Mouse (Mus musculus) lung, postnatal 0 days (tissue): ENCODE measurements around the gene Tnfsf13. TPM values are rescaled to one million over a fixed set of nuclear protein-coding genes. Genes with fewer than 3 reads are reported as not detected.
A peak's percentile ranks its signal among the peaks of the same experiment; 100 is the strongest.

Source experiments
- ATAC-seq: fragments of 200-750 bp; cut with Nextera tagmentation; 2 replicates; pipeline ENCODE4 v1.8.0; 2017; ENCODE audit warnings: moderate library complexity
- DNase-seq: peaks from one replicate; pipeline ENCODE4 v3.0.0-alpha.2; 2016; ENCODE audit warnings: low spot score
- H3K27ac ChIP-seq: fragments of 300-500 bp; sonication (generic); 2 replicates; pipeline ENCODE4 v1.5.1; 2014; ENCODE audit warnings: antibody characterized with exemption, mild to moderate bottlenecking, low read length, mixed read lengths
- H3K27me3 ChIP-seq: fragments of 300-500 bp; sonication (generic); replicated peaks from 2 replicates; pipeline ENCODE4 v1.6.1; 2014; ENCODE audit warnings: low read length, mixed read lengths; ENCODE audit not compliant: insufficient read depth
- H3K36me3 ChIP-seq: fragments of 300-500 bp; sonication (generic); 2 replicates; pipeline ENCODE4 v1.6.1; 2014; ENCODE audit warnings: low read length, mixed read lengths; ENCODE audit not compliant: insufficient read depth
- H3K4me1 ChIP-seq: fragments of 300-500 bp; sonication (generic); 2 replicates; pipeline ENCODE4 v1.6.1; 2014; ENCODE audit warnings: antibody characterized with exemption, low read depth, low read length, mixed read lengths; ENCODE audit not compliant: insufficient read depth
- H3K4me2 ChIP-seq: fragments of 300-500 bp; sonication (generic); replicated peaks from 2 replicates; pipeline ENCODE4 v1.6.1; 2014; ENCODE audit warnings: low read depth, mild to moderate bottlenecking, low read length, moderate library complexity, mixed read lengths
- H3K4me3 ChIP-seq: fragments of 300-500 bp; sonication (generic); 2 replicates; pipeline ENCODE4 v1.5.1; 2014; ENCODE audit warnings: low read depth, low read length
- H3K9ac ChIP-seq: fragments of 300-500 bp; sonication (generic); replicated peaks from 2 replicates; pipeline ENCODE4 v1.6.1; 2014; ENCODE audit warnings: low read depth, mild to moderate bottlenecking
- H3K9me3 ChIP-seq: fragments of 300-500 bp; sonication (generic); 2 replicates; pipeline ENCODE4 v1.6.1; 2016; ENCODE audit warnings: low read length, mixed read lengths
- CTCF ChIP-seq: IDR thresholded peaks from 2 replicates; pipeline ENCODE4 v1.5.1; 2016; ENCODE audit warnings: antibody characterized with exemption, mild to moderate bottlenecking
- EP300 ChIP-seq: IDR thresholded peaks from 2 replicates; pipeline ENCODE4 v1.6.1; 2016; ENCODE audit warnings: antibody characterized with exemption, mild to moderate bottlenecking, control low read depth
- WGBS: fragments of 180-500 bp; shearing (Covaris S2); extraction: QIAGEN DNeasy Blood & Tissue Kit; methylation state at CpG from one replicate; pipeline ENCODE4 v1.1.7; 2014; 5-methylcytosine and 5-hydroxymethylcytosine counted together
- polyA plus RNA-seq: library from polyadenylated mRNA; unstranded; fragments of >200 nt; fragmentation: Nextera tagmentation; extraction: Ambion mirVana; gene quantifications from 2 replicates; pipeline ENCODE4 v1.2.1, GENCODE M21; 2015

The Tnfsf13 gene
- polyA plus RNA-seq, 1 experiment from 2014 or later = 4.4 TPM

DNA sequence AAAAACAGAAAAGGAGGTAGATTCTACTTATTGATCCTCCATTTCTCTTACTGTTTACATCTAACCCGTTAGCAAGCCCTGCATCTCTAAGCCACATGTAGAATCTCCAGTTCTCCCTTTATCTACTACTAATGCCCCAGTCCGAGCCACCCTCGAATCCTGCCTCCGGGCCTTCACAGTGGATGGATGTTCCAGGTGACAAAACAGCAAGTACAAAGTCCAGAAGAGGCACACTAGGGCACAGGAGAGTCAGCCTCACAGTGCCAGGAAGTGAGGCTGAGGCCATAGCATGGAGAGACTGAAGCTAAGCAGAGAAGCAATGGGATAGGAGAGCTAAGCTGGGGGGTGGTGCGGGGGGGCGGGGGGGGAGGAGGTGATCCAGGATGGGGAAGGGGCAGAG, 7.3 kb upstream of the Tnfsf13 start:
- DNase-seq (no peak), ATAC-seq (no peak)
- H3K4me2 ChIP-seq = no peak overlapping the region
- 0 out of 2 replicates have a peak, but pooled peaks cover 6% of the 10 kb centered on the region for H3K36me3 ChIP-seq
- TF ChIP-seq CTCF (no peak), EP300 (no peak)
- no peak overlapping the region for H3K27ac ChIP-seq
- peaks cover 7% of the 10 kb centered on the region; the same call in 1 of the 2 replicates for H3K4me1 ChIP-seq
- H3K27me3 ChIP-seq = no peaks in the 10 kb centered on the region
- no peak overlapping the region for H3K9ac ChIP-seq
- H3K4me3 ChIP-seq = no peak overlapping the region
- no peaks in the 10 kb centered on the region for H3K9me3 ChIP-seq
- 87% methylated on average over 5 of the region's 6 CpGs for WGBS

DNA sequence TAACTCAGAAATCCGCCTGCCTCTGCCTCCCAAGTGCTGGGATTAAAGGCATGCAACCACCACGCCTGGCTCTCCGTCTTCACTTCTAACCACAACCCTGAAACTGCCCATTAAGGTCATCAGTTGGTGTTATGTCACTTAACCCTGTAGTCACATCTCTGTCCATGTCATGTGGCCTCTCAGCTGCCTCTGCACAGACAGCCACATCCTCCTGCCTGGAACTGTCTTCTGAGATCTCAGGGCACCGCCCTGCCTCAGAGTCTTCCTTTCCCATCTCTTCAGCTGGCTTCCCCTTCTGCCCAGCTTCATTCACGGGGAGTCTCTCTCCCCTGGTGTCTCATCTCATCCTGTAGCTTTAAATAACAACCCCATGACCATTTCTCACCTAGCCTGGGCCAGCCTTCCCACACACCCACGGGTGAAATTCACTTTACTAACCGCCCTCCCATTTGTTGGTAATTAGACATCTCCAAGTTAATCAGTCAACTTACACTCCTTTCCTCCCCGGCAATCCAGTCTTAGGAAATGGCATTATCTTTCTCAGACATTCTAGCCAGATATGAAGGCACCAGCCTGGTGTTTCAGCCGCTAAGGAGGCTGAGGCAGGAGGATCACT, 6.7 kb upstream of the Tnfsf13 start:
- 72% methylated on average over 9 of the region's 9 CpGs for WGBS
- DNase-seq (no peak), ATAC-seq (no peak)
- H3K9ac ChIP-seq = no peak overlapping the region
- H3K4me1 ChIP-seq = peaks cover 7% of the 10 kb centered on the region; the same call in 1 of the 2 replicates
- no peak overlapping the region for H3K4me2 ChIP-seq
- no peaks in the 10 kb centered on the region for H3K27me3 ChIP-seq
- TF ChIP-seq CTCF (no peak), EP300 (no peak)
- H3K9me3 ChIP-seq = no peaks in the 10 kb centered on the region
- 0 out of 2 replicates have a peak, but pooled peaks cover 6% of the 10 kb centered on the region for H3K36me3 ChIP-seq
- no peak overlapping the region for H3K4me3 ChIP-seq
- no peak overlapping the region for H3K27ac ChIP-seq

DNA sequence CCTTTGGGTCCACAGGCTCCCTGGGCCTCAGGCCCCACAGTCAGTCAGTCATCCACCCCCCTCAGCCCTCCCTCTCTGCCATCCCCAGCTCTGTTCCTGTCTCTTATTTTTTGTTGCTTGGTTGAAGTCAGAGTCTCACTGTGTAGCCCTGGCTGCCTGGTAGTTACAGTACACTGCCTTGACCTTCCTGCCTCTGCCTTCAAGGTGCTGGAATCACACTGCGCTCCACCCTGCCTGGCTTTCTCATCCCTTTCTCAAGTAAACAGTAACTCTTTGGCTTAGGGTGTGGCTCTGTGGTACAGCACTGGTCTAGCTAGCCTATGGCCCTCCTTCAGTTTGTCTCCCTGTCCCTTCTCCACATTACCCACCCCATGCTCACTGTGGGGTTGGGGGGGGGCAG, 4.3 kb upstream of the Tnfsf13 start:
- no peak overlapping the region for H3K4me2 ChIP-seq
- H3K27me3 ChIP-seq = no peaks in the 10 kb centered on the region
- no peak for ATAC-seq
- no peak overlapping the region for H3K27ac ChIP-seq
- TF ChIP-seq EP300 (no peak), CTCF (no peak)
- H3K9ac ChIP-seq = no peak overlapping the region
- no peaks in the 10 kb centered on the region for H3K9me3 ChIP-seq
- 0 out of 2 replicates have a peak, but pooled peaks cover 6% of the 10 kb centered on the region for H3K36me3 ChIP-seq
- H3K4me1 ChIP-seq = peaks cover 17% of the 10 kb centered on the region
- DNase-seq = no peak
- H3K4me3 ChIP-seq = no peak overlapping the region
- 91% methylated on average over 1 of the region's 1 CpGs for WGBS

- DNase-seq (no peak), ATAC-seq (no peak)
- no peak overlapping the region for H3K9ac ChIP-seq
- H3K27me3 ChIP-seq = no peaks in the 10 kb centered on the region
- peak overlapping the region; percentile 95; the same call in 1 of the 2 replicates for H3K27ac ChIP-seq
- TF ChIP-seq CTCF = no peak
- H3K36me3 ChIP-seq = 0 out of 2 replicates have a peak, but pooled peaks cover 6% of the 10 kb centered on the region
- WGBS = 51% methylated on average over 5 of the region's 5 CpGs
- H3K4me2 ChIP-seq = peak overlapping the region; percentile 51; the same call in 1 of the 2 replicates
- H3K4me3 ChIP-seq = no peak overlapping the region
- H3K9me3 ChIP-seq = no peaks in the 10 kb centered on the region
- H3K4me1 ChIP-seq = peaks cover 34% of the 10 kb centered on the region
These were observed 1.5 kb upstream of the Tnfsf13 start for GRCm38 (mm10) chr11:69687061-69687460.

DNA sequence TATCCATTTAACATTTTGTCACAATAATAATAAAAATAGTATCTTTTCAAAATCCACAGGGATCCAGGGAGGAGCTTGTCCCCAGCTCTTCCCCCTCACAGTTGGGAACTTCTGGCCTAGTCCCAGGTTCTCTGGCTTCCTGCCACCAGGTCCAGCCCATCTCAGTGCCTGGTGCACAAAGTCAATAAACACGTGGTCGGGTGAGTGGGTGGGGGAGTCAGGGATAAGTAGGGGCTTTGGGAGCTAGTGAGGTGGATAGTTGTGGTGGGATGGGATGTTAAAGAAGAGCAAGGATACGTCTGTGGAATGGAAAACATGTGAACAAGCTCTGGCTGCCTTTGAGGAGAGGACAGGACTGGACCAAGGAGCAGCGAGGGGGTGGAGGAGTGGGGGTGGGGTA, 793 bp upstream of the Tnfsf13 start:
- Histone ChIP-seq H3K36me3 (0 out of 2 replicates have a peak, but pooled peaks cover 4% of the 10 kb centered on the region), H3K9me3 (no peaks in the 10 kb centered on the region), H3K9ac (0 out of 2 replicates have a peak overlapping the region, but pooled peaks have one; percentile 39), H3K4me2 (peak overlapping the region; percentile 51), H3K27me3 (no peaks in the 10 kb centered on the region), H3K27ac (peak overlapping the region; percentile 95), H3K4me3 (no peak overlapping the region), H3K4me1 (peaks cover 34% of the 10 kb centered on the region)
- peak; percentile 78 for DNase-seq
- no peak; the same call in 1 of the 2 replicates for ATAC-seq
- 9% methylated on average over 4 of the region's 4 CpGs for WGBS
- TF ChIP-seq CTCF (no peak), EP300 (no peak)

GRCm38 (mm10) chr11:69684936-69685335, 648 bp downstream of the Tnfsf13 start:
- Histone ChIP-seq H3K9me3 (no peaks in the 10 kb centered on the region), H3K4me1 (peaks cover 41% of the 10 kb centered on the region), H3K27ac (peak overlapping the region; percentile 95), H3K27me3 (no peaks in the 10 kb centered on the region), H3K9ac (no peak overlapping the region), H3K4me3 (no peak overlapping the region), H3K36me3 (no peaks in the 10 kb centered on the region), H3K4me2 (peak overlapping the region; percentile 51)
- DNase-seq (no peak), ATAC-seq (no peak)
- no peak for TF ChIP-seq EP300
- WGBS = 88% methylated on average over 6 of the region's 6 CpGs
